Mouse (Mus musculus) c-Kit-positive CD71-negative TER-119-negative erythroid progenitor cells, embryonic 14.5 days (primary cell): ENCODE measurements at regions not wholly inside any gene's neighbourhood (a gene's known extent, or its start where the extent isn't known, plus 50 kb on each side); places are given as distances from the start of the nearest gene placed in this dataset.
A peak's percentile ranks its signal among the peaks of the same experiment; 100 is the strongest.

Experiments
- DNase-seq: peaks from one replicate; pipeline ENCODE4 v3.0.0-alpha.2; 2013; ENCODE audit warnings: low read depth

DNA sequence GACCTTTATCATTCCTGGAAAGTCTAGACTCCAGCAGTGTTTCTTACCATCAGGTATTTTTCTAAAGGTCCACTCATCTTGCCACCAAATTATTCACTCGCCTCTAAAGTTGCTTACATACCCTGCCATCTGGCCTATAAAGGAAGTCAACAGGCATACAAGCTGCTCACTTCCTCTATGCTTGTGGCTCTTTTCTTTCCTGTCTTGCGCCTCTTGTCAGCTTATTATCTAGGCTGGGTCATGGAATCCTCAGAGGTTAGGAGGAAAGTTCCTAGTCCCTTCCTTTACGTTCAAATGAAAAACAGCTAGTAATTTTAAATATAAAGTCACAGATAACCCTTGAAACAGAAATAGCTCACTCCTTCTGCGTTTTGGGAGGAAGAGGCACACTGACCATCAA lies 97.9 kb downstream of the Lipi start:
- DNase-seq: peak; percentile 1

DNA sequence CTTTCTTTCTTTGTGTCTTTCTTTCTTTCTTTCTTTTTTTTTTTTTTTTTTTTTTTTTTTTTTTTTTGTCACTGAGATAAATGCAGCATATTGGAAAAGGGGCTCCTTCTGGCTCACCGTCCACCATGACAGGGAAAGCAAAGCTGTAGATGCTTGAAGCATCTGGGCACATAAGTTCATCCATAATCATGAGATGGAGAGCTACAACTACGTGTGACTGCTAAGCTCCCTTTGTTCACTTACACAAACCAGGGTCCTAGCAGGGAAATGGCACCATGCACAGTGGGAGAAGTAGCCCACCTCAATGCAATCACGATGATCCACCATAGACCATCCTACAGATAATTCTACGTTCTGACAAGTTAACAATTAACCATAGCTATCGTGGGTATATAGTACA lies 102.0 kb downstream of the Lipi start:
- DNase-seq: no peak

DNA sequence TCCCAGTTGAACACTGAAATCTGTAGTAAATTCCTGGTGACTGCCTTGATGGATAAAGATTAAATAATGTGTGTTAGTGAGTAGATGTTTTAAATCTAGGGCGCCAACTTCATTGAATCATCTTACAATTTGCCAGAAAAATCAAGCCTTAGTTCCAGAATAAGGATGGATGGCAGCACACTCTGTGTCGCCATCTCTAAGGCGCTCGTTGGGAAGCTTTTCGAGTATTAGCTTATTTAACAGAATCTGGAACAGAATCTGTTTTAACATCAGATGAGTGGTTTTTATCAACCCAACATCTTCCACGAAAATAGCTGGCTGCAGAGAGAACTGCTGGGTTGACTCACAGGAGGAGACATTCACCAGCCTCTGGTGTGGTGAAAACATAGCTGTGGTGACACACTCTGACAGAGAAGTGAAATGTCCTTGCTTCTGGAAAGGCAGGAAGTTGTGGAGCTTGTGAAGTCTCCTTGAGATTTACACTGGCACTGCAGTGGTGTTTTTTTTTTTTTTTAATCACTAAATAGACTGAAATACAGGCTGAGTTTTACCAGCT lies 120.4 kb downstream of the Lipi start:
- DNase-seq: no peak

DNA sequence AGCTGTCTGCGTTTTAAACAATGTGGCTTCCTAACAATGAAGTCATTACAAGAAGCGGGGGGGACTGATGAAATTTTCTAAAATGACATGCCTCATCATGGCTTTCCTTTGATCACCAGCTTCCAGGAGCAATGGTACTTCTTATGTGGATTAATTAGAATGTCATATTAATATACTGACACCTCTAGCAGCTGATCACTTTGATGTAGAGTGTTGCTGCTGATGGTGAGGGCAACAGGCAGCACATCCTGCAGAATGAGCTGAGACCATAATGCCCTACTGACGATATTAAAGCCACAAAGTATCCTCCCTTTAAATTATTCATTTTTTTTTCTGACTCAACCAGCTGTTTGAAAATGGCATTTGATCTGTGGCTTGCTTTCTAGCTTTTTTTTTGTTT lies 123.7 kb downstream of the Lipi start:
- no peak for DNase-seq

DNA sequence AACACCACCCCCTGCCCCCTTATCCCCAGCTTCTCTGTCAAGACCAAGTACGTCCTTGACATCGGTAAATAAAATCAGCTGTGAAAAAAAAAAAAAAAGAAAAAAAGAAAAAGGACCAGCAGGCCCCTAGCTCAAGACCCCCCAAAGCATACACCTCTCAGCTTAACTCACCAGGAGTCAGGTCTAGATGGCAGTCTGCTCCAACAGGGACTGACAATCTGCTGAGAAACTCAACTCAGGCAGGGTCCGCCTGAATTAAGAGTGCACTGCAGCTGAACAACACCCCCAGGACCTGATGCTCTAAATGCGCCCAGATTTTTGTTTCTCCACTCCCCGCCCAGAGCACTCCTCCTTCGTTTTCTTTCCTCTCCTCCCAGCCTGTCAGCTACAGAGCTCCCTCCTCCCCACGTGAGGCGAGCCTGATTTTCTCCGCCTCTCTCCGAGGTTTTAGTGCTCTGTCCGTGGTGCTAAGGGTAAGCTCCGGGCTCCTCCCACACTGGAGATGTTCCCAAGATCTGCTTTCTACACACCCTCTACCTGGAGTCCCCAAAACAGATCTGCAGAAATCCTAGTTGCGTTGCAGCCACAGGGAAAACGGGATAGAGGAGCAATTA lies 138.9 kb downstream of the Lipi start:
- DNase-seq: no peak

DNA sequence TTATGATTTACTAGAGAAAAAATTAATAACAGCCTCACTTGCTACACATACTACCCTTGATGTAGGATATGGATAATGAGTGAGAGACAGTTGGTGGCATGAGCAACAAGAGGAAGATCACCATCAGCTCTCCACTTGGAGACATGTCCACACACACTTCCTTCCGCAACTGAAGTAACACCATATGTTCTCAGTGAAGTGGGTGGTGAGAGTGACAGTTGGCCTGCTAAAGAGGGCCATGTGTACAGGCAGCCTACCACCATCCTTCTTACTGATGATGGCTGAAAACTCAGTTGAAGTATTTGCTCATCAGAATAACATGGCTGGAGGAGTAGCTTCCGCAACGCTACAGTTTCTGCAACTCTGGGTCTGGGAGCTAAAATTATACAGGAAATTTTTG lies 146.6 kb downstream of the Lipi start:
- no peak for DNase-seq

DNA sequence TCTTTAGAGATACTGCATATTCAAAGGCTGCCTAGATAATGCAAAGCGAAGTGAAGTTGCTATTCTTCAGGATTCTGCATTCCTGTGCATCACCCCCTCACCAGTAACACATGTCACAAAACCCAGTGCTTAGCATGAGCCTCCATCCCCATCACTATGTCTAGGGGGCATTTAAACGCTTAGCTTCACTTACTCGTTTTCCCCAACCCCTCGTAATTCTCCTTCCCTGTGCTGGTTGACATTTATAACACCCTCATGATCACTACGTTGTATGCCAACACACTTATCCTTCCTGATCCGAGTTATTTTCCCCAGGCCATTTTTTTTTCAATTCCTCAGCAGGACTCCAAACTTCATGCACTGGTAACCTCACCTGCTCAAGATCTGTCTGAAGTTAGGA lies 152.6 kb downstream of the Lipi start:
- no peak for DNase-seq

DNA sequence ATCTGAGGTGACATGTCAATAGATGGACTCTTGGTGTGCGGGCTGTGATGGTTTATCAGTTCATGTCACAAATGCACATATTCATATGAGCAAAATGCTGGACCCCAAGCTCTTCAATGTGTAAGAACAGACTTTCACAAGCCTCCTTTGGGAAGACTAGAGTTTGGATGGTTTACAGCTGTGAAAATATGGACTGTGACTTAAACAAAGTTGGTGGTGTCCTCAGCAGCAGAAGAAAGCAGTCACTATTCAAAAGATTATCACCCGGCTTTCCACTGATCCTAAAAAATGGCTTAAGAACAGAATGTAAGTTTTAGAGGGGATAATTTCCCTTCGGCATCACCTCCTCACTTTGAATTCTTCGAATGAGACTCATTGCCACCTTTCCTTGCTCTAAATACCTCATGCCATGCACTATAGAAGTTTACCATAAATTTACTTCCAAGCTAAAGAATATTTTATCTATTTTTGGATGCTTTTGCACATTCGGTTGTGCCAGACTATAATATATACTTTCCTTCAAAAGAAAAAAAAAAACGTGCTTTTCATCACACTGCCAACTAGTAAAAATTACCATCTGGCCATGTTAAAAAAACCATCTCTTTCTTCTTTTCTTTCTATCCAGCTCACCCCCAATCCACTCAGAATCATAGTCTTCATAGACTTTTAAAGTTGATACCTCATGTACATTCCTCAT lies 201.2 kb downstream of the Lipi start:
- DNase-seq: no peak

DNA sequence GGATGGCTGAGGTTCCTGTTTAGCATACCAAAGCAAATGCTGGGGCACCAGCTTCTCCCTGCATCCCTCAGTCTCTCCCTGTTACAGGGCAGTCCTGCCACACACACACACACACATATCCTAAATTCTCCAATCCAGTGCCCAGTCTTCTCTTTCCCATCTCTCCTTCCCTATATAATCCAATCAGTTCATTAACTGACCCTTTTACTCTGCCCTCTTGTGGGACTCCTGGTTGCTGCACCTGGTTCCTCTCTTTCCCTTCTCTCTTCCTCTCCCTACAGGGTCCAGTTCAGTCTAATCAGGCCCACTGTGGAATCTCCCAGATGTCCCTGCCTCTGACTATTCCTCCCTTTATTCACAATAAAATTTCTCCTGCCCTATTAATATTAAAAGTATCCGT lies 204.7 kb downstream of the Lipi start:
- no peak for DNase-seq

DNA sequence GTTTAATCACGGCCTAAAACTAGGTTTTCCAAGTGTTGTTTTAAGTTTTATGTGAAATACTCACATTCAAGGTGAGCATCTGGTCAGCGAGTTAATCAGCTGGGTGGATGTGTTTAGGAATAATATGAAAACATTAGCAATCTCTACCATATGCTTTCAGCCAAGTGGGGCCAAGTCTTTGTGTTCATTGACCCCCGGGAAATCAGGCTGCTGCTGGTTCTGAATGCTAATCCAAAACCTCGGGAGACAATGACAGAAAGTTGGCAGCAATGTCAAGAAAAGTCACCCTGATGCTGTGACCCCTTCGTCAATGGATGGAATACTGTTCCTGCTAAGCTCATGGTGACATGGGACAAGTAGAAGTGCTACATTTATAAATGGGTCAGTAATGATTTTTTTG lies 216.2 kb downstream of the Lipi start:
- no peak for DNase-seq

DNA sequence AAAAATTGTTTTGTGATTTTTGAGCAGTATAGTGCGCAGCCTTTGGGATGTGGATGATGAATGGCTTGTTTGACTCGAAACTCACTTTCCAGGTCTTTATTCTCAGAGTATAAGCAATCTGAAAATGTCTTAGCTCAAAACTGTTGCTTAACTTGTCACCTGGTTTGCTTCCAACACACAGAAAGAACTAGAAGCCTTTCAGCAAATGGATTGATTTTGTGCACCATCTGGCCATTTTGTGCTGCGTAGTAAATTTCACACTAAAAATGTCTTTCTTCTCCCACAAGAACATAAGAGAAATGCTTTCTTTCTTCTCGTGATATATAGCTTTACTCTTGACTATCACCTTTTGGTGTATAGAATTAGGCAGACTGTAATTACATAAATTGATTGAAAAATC lies 219.1 kb downstream of the Lipi start:
- no peak for DNase-seq

DNA sequence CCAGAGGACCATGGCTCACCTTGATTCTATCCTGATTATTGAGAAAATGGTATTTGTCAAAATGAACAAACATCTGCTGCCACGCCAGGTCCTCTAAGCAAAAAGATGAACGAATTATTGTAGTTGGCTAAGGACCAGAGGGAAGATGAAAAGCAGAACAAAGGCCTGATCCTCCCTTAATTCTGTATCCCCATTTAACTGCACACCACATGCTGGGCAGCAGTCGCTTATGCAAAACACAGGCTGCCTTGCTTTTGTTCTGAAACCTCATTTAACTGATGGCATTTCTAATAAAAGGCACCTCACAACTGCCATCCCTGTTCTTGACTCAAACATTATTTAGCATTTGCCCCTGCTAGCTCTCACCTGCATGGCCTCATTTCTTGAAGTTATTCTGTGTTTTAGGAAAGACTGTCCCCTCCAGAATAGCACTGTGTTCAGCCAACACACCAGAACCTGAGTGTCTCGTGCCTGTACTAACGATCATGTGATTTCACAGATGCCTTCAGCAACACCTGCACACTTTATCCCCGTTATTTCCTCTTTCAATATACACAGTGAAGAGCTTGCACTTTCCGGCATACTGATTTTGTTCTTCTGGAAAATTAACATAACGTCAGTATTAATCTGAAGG lies 220.4 kb downstream of the Lipi start:
- no peak for DNase-seq

DNA sequence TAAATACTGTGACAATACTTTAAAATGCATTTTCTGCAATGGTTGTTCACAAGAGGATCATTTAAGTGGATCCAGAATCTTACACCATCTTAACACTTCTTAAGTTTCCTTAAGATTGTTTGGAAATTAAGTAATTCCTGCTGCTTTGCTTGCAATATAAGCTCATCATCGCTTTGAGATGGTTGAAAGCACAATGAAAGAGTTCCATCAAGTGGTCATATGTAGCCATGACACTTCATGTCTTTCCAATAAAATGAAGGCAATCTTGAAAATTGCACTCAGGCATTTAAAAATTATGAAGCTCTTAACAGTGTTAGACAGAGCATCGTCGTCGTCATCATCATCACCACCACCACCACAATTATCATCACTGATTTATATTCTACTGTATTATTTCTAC lies 223.8 kb downstream of the Lipi start:
- DNase-seq: no peak

DNA sequence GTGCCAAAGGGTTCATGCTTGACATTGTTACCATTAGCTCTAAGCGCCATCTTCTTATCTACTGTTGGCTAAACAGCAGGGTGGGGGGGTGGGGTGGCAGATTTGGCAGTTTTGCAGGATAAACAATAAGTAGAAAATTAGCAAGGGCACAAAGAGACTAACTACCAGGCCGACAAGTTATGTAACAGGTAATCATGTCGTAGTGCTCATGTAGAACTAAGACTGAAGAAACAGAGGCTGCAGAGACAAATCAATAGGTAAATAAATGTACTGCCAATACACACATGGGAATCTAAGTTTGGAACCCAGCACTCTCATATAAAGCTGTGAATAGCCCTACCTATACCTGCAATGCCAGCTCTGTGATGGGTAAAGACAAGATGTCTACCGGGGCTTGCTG lies 225.1 kb downstream of the Lipi start:
- DNase-seq: no peak

DNA sequence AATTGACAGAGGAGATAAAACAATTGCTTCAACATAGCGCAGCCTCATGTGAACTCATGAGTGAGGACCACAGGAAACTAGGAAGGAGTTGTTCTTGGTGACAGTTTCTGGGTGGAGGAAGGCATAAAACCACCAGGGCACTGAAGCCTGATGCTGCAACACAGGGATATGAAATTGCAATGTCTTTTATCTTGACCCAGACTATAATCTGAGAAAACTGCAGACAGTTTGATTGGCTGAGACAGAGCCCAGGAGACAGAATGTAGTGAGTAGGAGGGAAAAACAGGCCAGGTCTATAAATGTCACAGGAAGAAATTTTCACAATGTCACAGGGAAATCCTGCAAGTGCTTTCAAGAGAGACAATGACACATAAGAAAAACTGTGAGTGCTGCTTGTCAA lies 232.5 kb downstream of the Lipi start:
- no peak for DNase-seq

DNA sequence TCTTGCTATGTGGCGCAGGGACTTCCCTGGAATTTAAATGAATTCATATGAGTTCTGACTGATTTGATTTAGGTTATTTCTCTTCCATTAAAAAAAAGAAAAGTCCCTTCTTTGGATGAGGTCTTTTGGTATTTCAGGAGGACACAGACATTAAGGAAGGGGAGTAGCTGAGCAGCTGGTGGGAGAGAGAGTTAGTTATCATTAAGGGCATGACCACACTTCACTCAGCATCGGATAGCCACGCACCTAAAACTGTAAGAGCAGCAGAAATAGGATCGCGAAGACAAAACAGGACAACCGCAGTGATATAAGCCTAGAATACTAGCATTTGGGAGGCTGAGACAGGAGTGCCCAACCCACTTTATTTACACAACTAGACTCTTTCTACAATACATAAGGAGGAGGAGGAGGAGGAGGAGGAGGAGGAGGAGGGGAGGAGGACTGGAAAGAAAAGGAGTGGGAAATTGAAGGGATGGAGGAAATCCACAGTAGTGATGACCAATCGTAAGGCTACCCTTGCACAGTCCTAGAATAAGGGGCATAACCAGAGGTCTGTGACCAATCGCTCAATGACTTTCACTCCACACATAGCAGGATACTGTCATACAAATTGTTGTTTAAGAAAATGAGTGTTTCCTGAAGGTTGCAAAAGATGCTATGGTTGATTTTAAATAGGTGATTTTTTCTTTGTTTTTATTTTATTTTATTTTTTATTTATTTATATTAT lies 241.5 kb downstream of the Lipi start:
- no peak for DNase-seq

DNA sequence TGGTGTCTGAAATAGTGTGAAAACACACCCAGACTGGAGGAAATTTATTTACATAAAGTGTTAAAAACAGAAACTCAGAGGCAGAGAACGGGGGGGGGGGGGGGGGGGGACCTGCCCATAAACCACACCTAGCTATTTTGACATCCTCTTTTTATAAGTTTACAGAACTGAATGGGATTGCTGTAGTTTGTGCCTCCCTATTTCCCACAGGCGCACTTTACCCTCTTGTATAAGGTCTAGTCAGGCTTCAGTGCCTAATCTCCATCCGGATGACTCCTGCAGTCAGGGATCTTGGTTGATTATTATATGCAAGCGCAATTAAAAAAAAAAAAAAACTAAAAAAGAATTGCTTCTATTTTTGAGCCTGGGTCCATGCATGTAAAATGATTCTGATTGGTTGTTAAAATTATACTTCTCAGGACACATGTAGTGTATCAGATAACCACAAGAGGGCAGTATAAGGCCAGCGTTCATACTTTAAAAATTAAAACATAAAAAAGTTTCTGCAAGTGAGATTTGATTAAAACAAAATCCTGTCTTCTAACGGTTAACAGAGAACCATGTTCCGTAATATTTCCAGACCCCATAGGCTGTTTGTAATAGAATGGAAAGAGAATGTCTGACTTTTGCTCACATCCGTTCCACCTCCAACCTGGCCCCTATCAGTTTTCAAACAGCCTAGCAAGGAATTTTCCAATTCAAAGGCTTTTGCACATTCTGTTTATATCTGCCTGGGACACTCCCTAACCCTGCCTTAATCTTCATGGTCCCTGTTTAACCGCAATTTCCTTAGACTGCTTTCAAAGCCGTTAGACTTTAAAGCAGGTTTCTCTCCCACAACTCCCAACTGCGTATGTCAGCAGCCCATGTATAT lies 242.6 kb downstream of the Lipi start:
- peak; percentile 46 for DNase-seq

DNA sequence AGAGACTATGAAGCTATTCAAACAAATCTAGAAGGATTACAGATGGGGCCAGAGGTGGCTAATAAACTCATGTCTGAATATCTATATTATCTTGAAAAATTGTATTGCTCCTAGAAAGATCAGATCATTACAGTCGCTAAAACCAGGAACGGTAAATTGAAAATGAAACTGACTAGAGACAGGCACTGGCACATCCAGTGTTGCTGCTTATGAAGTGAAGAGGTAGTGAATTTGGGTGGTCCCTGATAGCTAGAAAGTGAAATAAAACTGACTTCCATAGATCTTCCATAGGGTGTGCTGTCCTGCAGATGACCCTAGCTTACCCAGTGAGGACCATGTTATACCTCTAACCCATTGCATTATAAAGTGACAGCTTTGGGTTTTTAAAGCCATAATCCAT lies 251.6 kb downstream of the Lipi start:
- no peak for DNase-seq

DNA sequence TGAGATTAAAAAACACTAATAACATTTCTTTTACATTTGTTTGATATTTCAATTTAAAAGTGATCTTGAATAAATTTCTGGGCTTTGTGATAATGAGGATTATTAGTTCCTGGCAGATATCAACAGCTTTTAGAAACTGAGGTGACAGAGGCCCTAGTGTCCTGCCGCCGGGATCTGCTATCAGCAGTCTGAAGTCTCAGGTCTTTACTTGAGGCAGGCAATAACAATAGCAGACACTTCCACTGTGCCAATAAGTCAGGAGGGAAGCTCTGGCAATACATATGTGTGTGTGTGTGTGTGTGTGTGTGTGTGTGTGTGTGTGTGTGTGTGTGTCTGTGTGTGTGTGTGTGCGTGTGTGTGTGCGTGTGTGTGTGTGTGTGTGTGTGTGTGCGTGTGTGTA lies 252.1 kb downstream of the Lipi start:
- no peak for DNase-seq

DNA sequence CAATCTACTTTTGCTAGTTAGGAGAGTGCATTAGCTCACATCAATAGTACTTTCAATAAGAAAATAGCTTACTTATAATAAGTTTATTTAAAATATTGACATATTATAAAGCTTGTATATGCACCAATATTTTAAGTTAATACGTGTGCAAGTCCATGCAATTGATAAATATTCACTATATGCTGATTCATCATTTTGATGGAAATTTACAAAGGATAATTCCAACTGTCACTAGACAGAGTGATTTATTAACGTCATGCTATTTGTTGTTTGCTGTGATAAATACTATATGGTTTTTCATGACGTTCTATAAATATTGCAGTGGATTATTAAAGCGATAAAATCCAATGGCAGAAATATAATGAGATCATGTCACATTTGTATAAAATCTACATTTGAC lies 253.0 kb downstream of the Lipi start:
- no peak for DNase-seq

DNA sequence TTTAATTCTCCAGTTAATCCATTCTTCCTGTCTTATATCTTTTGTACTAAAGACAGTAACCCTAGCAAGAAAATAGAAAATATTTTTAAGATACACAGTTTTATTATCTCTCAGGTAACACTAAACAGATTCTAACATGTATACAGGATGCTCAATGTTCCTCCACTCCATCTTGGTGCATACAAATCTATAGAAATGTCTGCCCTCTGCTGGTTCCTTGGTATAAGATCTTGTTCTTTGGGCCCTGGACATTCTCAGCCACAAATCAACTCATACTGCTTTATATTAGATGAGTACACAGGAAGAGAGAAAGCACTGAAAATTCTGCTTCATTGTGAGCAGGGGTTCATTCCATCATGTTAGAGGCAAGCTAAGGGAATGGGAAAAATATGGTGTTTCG lies 260.6 kb downstream of the Lipi start:
- no peak for DNase-seq

DNA sequence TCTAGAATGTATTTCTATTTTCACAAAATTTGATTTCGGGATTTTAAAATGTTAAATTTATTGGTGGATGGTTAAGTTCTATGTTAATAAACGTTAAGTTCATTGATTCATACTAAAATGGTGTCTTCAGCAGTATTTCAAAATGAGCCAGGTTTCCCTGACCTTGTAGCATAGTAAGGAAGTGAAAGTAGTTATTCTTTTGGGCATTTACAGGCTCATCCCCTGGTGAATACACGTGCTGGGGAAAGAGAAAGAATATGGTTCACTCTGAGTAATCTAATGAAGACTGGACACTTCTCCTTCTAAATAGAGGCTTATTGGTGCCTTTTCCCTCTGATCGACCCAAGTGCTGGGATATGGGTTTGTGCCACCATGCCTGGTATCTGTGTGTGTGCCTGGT lies 281.1 kb downstream of the Lipi start:
- DNase-seq: no peak
